Mouse (Mus musculus): ENCODE results near the gene A930004D18Rik. TPM values are rescaled to one million over a fixed set of nuclear protein-coding genes. Genes with fewer than 3 reads are reported as not detected.

The A930004D18Rik gene
- polyA plus RNA-seq, 1 experiment, result 0.76 TPM

- no peak for TF ChIP-seq GATA1 (IDR thresholded peaks at IDR 0.05; ENCODE audit: low read length)
These were observed 26.3 kb downstream of the A930004D18Rik start for GRCm38 (mm10) chr2:18011226-18011625.

- TF ChIP-seq GATA1 (IDR thresholded peaks at IDR 0.05; ENCODE audit: low read length), result no peak
These were observed 32.4 kb downstream of the A930004D18Rik start for GRCm38 (mm10) chr2:18005137-18005536.

- no peak for TF ChIP-seq GATA1 (IDR thresholded peaks at IDR 0.05; ENCODE audit: low read length)
These were observed 33.3 kb downstream of the A930004D18Rik start for GRCm38 (mm10) chr2:18004286-18004685.

GRCm38 (mm10) chr2:18002306-18002705 lies 35.2 kb downstream of the A930004D18Rik start:
- no peak for TF ChIP-seq GATA1 (IDR thresholded peaks at IDR 0.05; ENCODE audit: low read length)

GRCm38 (mm10) chr2:17996858-17997257 lies 40.7 kb downstream of the A930004D18Rik start, which contains the start of gene H2al2a:
H2al2a (minus strand) TSS chr2:17996958.
- no peak for TF ChIP-seq GATA1 (IDR thresholded peaks at IDR 0.05; ENCODE audit: low read length)

GRCm38 (mm10) chr2:17989562-17989961 lies 48.0 kb downstream of the A930004D18Rik start:
- no peak for TF ChIP-seq GATA1 (IDR thresholded peaks at IDR 0.05; ENCODE audit: low read length)

- no peak for TF ChIP-seq GATA1 (IDR thresholded peaks at IDR 0.05; ENCODE audit: low read length)
These were observed 48.4 kb downstream of the A930004D18Rik start for GRCm38 (mm10) chr2:17989115-17989514.

GRCm38 (mm10) chr2:17986694-17987093 lies 50.8 kb downstream of the A930004D18Rik start:
- TF ChIP-seq GATA1 (IDR thresholded peaks at IDR 0.05; ENCODE audit: low read length), result no peak

- no peak for TF ChIP-seq GATA1 (IDR thresholded peaks at IDR 0.05; ENCODE audit: low read length)
These were observed 52.8 kb downstream of the A930004D18Rik start for GRCm38 (mm10) chr2:17984774-17985173.

GRCm38 (mm10) chr2:17982747-17983146 lies 54.8 kb downstream of the A930004D18Rik start:
- TF ChIP-seq GATA1 (IDR thresholded peaks at IDR 0.05; ENCODE audit: low read length), result no peak

GRCm38 (mm10) chr2:17978706-17979105 lies 58.8 kb downstream of the A930004D18Rik start:
- no peak for TF ChIP-seq GATA1 (IDR thresholded peaks at IDR 0.05; ENCODE audit: low read length)

- no peak for TF ChIP-seq GATA1 (IDR thresholded peaks at IDR 0.05; ENCODE audit: low read length)
These were observed 61.8 kb downstream of the A930004D18Rik start for GRCm38 (mm10) chr2:17975601-17976327.

Other genes starting within 250 kb of the A930004D18Rik start
- gene H2al2a, start 40.8 kb downstream of the A930004D18Rik start, polyA plus RNA-seq (2012), result not detected in 2 replicates
- gene Skida1, start 11.3 kb upstream of the A930004D18Rik start, polyA plus RNA-seq (2012), result 0.92 and 1.1 TPM in 2 replicates
- 15.7 and 25.6 TPM in 2 replicates for gene Mllt10, start 17.5 kb upstream of the A930004D18Rik start, polyA plus RNA-seq (2012)

Measured in G1E-ER4 (cell line).